Mouse (Mus musculus): ENCODE results near the gene Mab21l1.

The Mab21l1 gene

GRCm38 (mm10) chr3:55780120-55781070 lies 1.9 kb upstream of the Mab21l1 start:
- DNase-seq: no peak

GRCm38 (mm10) chr3:55781429-55782055 lies 768 bp upstream of the Mab21l1 start:
- no peak for DNase-seq

- DNase-seq: no peak
Observed at GRCm38 (mm10) chr3:55782771-55783170, 461 bp downstream of the Mab21l1 start.

GRCm38 (mm10) chr3:55783171-55784081 lies 1.1 kb downstream of the Mab21l1 start:
- DNase-seq: no peak

- no peak for DNase-seq
Observed at GRCm38 (mm10) chr3:55784101-55784500, 1.8 kb downstream of the Mab21l1 start.

GRCm38 (mm10) chr3:55785266-55785980 lies 3.1 kb downstream of the Mab21l1 start:
- DNase-seq: no peak

GRCm38 (mm10) chr3:55785981-55786725 lies 3.8 kb downstream of the Mab21l1 start:
- DNase-seq: no peak

GRCm38 (mm10) chr3:55786835-55787486 lies 4.7 kb downstream of the Mab21l1 start:
- no peak for DNase-seq

GRCm38 (mm10) chr3:55787487-55788213 lies 5.3 kb downstream of the Mab21l1 start:
- no peak for DNase-seq

- no peak for DNase-seq
Observed at GRCm38 (mm10) chr3:55788214-55788586, 5.9 kb downstream of the Mab21l1 start.

- DNase-seq: no peak
Observed at GRCm38 (mm10) chr3:55788621-55789201, 6.4 kb downstream of the Mab21l1 start.

- no peak for DNase-seq
Observed at GRCm38 (mm10) chr3:55789856-55790255, 7.5 kb downstream of the Mab21l1 start.

- no peak for DNase-seq
Observed at GRCm38 (mm10) chr3:55790609-55791008, 8.3 kb downstream of the Mab21l1 start.

GRCm38 (mm10) chr3:55792251-55792650 lies 9.9 kb downstream of the Mab21l1 start:
- no peak for DNase-seq

GRCm38 (mm10) chr3:55793842-55794575 lies 11.7 kb downstream of the Mab21l1 start:
- DNase-seq: no peak

GRCm38 (mm10) chr3:55794768-55795167 lies 12.5 kb downstream of the Mab21l1 start:
- no peak for DNase-seq

- DNase-seq: no peak
Observed at GRCm38 (mm10) chr3:55814993-55815625, 32.8 kb downstream of the Mab21l1 start.

- no peak for DNase-seq
Observed at GRCm38 (mm10) chr3:55816096-55816495, 33.8 kb downstream of the Mab21l1 start.
